Mouse (Mus musculus): ENCODE results near the gene Padi3. TPM values are rescaled to one million over a fixed set of nuclear protein-coding genes. Genes with fewer than 3 reads are reported as not detected.

Gene Padi3
- polyA plus RNA-seq, 1 experiment from 2014 or later, result 0.60 TPM

DNA sequence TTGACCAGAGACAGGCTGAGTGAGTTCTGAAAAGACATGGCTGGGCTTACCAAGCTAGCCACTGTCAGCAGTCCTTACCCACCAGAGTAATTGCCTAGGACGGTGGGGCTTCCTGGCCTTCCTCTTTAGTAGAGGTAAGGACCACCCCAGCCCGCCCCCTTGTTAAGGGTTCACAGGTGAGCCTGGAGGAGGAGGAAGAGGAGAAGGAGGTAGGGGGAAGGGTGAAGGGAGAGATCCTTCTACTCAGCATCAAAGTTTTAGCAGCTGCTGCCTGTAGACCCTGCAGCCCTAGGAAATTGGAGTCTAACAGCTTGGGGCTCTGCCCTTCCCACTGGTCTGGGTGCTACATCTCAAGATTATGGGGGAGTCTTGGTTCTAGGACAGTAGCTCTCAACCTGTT lies 67.9 kb downstream of the Padi3 start, which contains the start of gene Padi6:
TSS of gene Padi6 (minus strand) at position 101 of the 400 bp plus-strand sequence.
- Histone ChIP-seq H3K9me3 (no peaks in the 10 kb centered on the region), H3K4me1 (peaks cover 22% of the 10 kb centered on the region), H3K36me3 (replicated peaks) (no peaks in the 10 kb centered on the region), H3K27ac (replicated peaks) (no peak within 1 kb of the TSS), H3K4me3 (no peak within 1 kb of the TSS), H3K27me3 (replicated peaks; ENCODE audit: low read depth, poor library complexity, severe bottlenecking) (peaks cover 6% of the 10 kb centered on the region)
- 81% methylated on average over 2 of the region's 2 CpGs for WGBS
- no peak for DNase-seq (ENCODE audit: low spot score)

DNA sequence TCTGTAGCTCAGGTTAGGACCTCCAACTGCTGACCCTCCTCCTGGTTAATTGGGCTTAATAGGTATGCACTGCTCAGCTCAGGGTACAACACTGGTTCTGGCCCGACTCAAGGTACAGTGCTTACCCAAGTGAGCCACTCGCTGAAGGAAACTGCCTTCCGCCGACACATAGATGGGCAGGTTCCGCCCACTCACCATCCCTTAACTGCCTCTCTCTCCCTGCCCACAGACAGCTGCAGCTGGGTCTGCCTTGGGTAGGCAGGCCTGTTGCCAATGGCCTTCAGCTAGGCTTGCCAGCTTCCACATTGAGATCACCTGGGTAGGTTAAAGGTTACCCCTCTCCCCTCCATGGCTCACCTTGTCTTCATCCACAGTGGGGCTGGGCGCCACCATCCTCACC lies 69.0 kb downstream of the Padi3 start:
- H3K27ac ChIP-seq (replicated peaks), result no peak overlapping the region
- peaks cover 15% of the 10 kb centered on the region for H3K4me1 ChIP-seq
- H3K4me3 ChIP-seq, result no peak overlapping the region
- no peaks in the 10 kb centered on the region for H3K36me3 ChIP-seq (replicated peaks)
- no peaks in the 10 kb centered on the region for H3K27me3 ChIP-seq (replicated peaks; ENCODE audit: low read depth, poor library complexity, severe bottlenecking)
- 91% methylated on average over 6 of the region's 6 CpGs for WGBS
- no peaks in the 10 kb centered on the region for H3K9me3 ChIP-seq
- no peak for DNase-seq (ENCODE audit: low spot score)

- no peaks in the 10 kb centered on the region for H3K9me3 ChIP-seq
- WGBS, result 90% methylated on average over 11 of the region's 11 CpGs
These were observed 69.8 kb downstream of the Padi3 start for GRCm38 (mm10) chr4:140740655-140741054.

More at GRCm38 (mm10) chr4:140740655-140741054, 69.8 kb downstream of the Padi3 start:
- peaks cover 15% of the 10 kb centered on the region for H3K4me1 ChIP-seq
- no peak overlapping the region for H3K27ac ChIP-seq (replicated peaks)
- no peaks in the 10 kb centered on the region for H3K27me3 ChIP-seq (replicated peaks; ENCODE audit: low read depth, poor library complexity, severe bottlenecking)
- H3K36me3 ChIP-seq (replicated peaks), result no peaks in the 10 kb centered on the region
- no peak overlapping the region for H3K4me3 ChIP-seq
- DNase-seq (ENCODE audit: low spot score), result no peak

Other genes starting within 250 kb of the Padi3 start
- 17.9 and 18.2 TPM in 2 replicates for gene Arhgef10l, start 144.6 kb downstream of the Padi3 start, polyA plus RNA-seq (2016; fragmentation: Nextera tagmentation; extraction: Ambion mirVana)
- gene Rcc2, start 110.1 kb downstream of the Padi3 start, polyA plus RNA-seq (2016; fragmentation: Nextera tagmentation; extraction: Ambion mirVana), result 54.4 and 59.8 TPM in 2 replicates
- gene Padi6, start 68.0 kb downstream of the Padi3 start, polyA plus RNA-seq (2016; fragmentation: Nextera tagmentation; extraction: Ambion mirVana), result not detected in 2 replicates
- gene Padi4, start 36.4 kb downstream of the Padi3 start, polyA plus RNA-seq (2016; fragmentation: Nextera tagmentation; extraction: Ambion mirVana), result 0.30 and 0.49 TPM in 2 replicates
- gene Padi1, start 35.1 kb upstream of the Padi3 start, polyA plus RNA-seq (2016; fragmentation: Nextera tagmentation; extraction: Ambion mirVana), result 0.10 and 0.22 TPM in 2 replicates
- gene Padi2, start 95.7 kb upstream of the Padi3 start, polyA plus RNA-seq (2016; fragmentation: Nextera tagmentation; extraction: Ambion mirVana), result 0.97 and 1.6 TPM in 2 replicates
- gene Sdhb, start 150.6 kb upstream of the Padi3 start, polyA plus RNA-seq (2016; fragmentation: Nextera tagmentation; extraction: Ambion mirVana), result 432 and 438 TPM in 2 replicates
- gene Atp13a2, start 176.2 kb upstream of the Padi3 start, polyA plus RNA-seq (2016; fragmentation: Nextera tagmentation; extraction: Ambion mirVana), result 42.4 and 43.2 TPM in 2 replicates
- gene Mfap2, start 199.8 kb upstream of the Padi3 start, polyA plus RNA-seq (2016; fragmentation: Nextera tagmentation; extraction: Ambion mirVana), result 399 and 480 TPM in 2 replicates
- gene Crocc, start 249.9 kb upstream of the Padi3 start, polyA plus RNA-seq (2016; fragmentation: Nextera tagmentation; extraction: Ambion mirVana), result 11.0 and 11.3 TPM in 2 replicates

Measured in embryonic facial prominence, embryonic 10.5 days (tissue).